Mouse (Mus musculus): ENCODE results near the gene Nbdy.

DNA sequence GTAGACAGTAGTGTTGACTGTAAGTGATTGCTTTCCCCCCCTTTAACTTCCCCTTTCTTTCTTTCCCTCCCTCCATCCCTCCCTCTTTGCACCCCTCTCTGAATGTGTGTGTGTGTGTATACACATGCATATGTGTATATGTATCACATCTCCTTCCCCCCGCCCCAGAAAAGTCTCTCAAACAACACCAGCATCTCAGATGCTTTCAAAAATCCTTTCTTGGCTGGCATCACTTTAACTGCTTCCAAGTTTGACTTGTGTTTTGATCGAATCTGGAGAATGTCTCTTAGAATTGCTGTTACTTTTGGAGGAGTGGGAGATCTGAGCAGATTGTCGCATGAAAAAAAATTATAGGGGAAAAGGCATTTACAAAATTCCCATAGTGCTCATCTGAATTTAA is 22.9 kb upstream of the Nbdy start:
- TF ChIP-seq POLR2A (IDR thresholded peaks at IDR 0.05; ENCODE audit: low read depth, low read length) (no peak), CTCF (IDR thresholded peaks at IDR 0.05; ENCODE audit: extremely low read depth, insufficient read length, insufficient replicate concordance, low read depth, low read length) (no peak)

Measured in small intestine, adult 2 months (tissue).